Mouse (Mus musculus) neural tube, embryonic 15.5 days (tissue): Measurements from ENCODE around the gene Bend7. TPM values are rescaled to one million over a fixed set of nuclear protein-coding genes. Genes with fewer than 3 reads are reported as not detected.
A peak's percentile ranks its signal among the peaks of the same experiment; 100 is the strongest.

Experiments used
- ATAC-seq: fragments of 200-750 bp; cut with Nextera tagmentation; 2 replicates; pipeline ENCODE4 v1.8.0; 2017; ENCODE audit warnings: mild to moderate bottlenecking, moderate TSS enrichment, moderate library complexity; ENCODE audit not compliant: low FRiP score
- H3K27ac ChIP-seq: fragments of 300-500 bp; sonication (generic); replicated peaks from 2 replicates; pipeline ENCODE4 v1.5.1; 2015; ENCODE audit warnings: mild to moderate bottlenecking, inconsistent platforms
- H3K27me3 ChIP-seq: fragments of 300-500 bp; sonication (generic); replicated peaks from 2 replicates; pipeline ENCODE4 v1.6.1; 2015; ENCODE audit warnings: inconsistent platforms
- H3K36me3 ChIP-seq: fragments of 300-500 bp; sonication (generic); 2 replicates; pipeline ENCODE4 v1.6.1; 2015; ENCODE audit warnings: inconsistent platforms
- H3K4me1 ChIP-seq: fragments of 300-500 bp; sonication (generic); 2 replicates; pipeline ENCODE4 v1.6.1; 2015; ENCODE audit warnings: inconsistent platforms
- H3K4me2 ChIP-seq: fragments of 300-500 bp; sonication (generic); 2 replicates; pipeline ENCODE4 v1.6.1; 2015; ENCODE audit warnings: inconsistent platforms, mild to moderate bottlenecking, moderate library complexity
- H3K4me3 ChIP-seq: fragments of 300-500 bp; sonication (generic); replicated peaks from 2 replicates; pipeline ENCODE4 v1.5.1; 2015; ENCODE audit warnings: mild to moderate bottlenecking, inconsistent platforms
- H3K9ac ChIP-seq: fragments of 300-500 bp; sonication (generic); replicated peaks from 2 replicates; pipeline ENCODE4 v1.6.1; 2015; ENCODE audit warnings: mild to moderate bottlenecking, inconsistent platforms
- H3K9me3 ChIP-seq: fragments of 300-500 bp; sonication (generic); replicated peaks from 2 replicates; pipeline ENCODE4 v1.6.1; 2016; ENCODE audit warnings: inconsistent platforms
- WGBS: fragments of 180-500 bp; shearing (Covaris S2); methylation state at CpG from one replicate; pipeline ENCODE4 v1.1.7; 2015; ENCODE audit warnings: mixed read lengths; 5-methylcytosine and 5-hydroxymethylcytosine counted together
- polyA plus RNA-seq: library from polyadenylated mRNA; unstranded; fragments of >200 nt; fragmentation: Nextera tagmentation; extraction: Ambion mirVana; gene quantifications from 2 replicates; pipeline ENCODE4 v1.2.1, GENCODE M21; 2015

Bend7 gene
- polyA plus RNA-seq, 1 experiment from 2014 or later, result 7.4 TPM

DNA sequence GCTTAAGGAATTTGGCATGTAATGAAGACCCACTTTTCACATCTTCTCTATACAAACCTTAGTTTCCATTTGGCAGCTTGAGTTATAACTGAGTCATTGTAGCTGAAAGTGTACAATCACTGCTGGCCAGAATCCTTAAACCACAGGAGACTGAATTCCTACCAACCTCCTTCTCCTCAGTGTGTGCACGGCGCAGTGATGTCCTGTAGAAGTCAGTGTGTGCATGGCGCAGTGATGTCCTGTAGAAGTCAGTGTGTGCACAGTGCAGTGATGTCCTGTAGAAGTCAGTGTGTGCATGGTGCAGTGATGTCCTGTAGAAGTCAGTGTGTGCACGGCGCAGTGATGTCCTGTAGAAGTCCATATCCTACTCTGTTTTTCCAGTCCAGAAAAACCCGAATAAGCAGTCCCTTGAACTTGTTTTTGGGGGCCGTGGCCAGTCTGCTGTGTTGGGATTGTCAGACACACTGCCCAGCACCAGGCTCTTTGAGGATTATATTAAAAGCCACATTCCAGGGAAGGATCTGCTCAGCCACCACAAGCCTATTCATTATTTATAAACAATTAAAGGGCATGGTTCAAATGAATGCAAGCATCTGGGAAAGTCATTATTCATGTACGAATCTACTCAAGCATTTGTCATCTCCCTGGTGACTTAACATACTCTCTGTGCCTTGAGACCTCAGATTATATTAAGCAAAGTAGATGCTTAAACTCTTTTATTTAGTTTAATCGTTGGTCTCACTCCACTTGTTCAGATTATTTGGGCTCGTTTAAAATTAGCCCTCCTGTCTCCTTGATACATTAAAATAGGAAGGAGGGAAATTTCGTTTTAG lies 65.4 kb downstream of the Bend7 start:
- Histone ChIP-seq H3K27ac (no peak overlapping the region), H3K9me3 (no peaks in the 10 kb centered on the region), H3K9ac (no peak overlapping the region), H3K4me2 (no peak overlapping the region), H3K27me3 (no peaks in the 10 kb centered on the region), H3K4me3 (no peak overlapping the region), H3K36me3 (no peaks in the 10 kb centered on the region), H3K4me1 (peaks cover 10% of the 10 kb centered on the region; the same call in 1 of the 2 replicates)
- ATAC-seq, result no peak
- WGBS, result 64% methylated on average over 11 of the region's 11 CpGs

DNA sequence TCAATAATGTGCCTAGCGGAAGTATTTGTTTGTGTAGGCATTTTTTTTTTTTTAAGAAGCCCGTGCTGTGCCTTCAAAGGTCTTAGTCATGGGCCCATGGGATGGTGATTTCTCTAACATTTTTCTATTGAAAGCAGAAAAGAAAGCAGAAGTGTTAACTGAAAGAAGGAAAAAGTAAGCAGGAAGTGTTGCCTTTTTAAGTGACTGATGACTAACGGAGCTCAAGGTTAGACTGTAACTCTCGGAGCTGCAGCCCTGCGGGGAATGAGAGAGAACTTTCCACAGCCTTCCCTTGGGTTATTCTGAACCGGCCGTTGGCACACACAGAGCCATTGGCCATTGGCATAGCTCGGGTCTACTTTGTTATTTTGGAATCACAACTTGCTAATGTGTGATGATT lies 66.4 kb downstream of the Bend7 start:
- H3K27ac ChIP-seq, result no peak overlapping the region
- no peak overlapping the region for H3K4me2 ChIP-seq
- no peak overlapping the region for H3K4me3 ChIP-seq
- no peaks in the 10 kb centered on the region for H3K27me3 ChIP-seq
- H3K36me3 ChIP-seq, result no peaks in the 10 kb centered on the region
- no peak overlapping the region for H3K9ac ChIP-seq
- no peaks in the 10 kb centered on the region for H3K9me3 ChIP-seq
- H3K4me1 ChIP-seq, result peaks cover 10% of the 10 kb centered on the region; the same call in 1 of the 2 replicates
- 76% methylated on average over 8 of the region's 8 CpGs for WGBS
- no peak for ATAC-seq

DNA sequence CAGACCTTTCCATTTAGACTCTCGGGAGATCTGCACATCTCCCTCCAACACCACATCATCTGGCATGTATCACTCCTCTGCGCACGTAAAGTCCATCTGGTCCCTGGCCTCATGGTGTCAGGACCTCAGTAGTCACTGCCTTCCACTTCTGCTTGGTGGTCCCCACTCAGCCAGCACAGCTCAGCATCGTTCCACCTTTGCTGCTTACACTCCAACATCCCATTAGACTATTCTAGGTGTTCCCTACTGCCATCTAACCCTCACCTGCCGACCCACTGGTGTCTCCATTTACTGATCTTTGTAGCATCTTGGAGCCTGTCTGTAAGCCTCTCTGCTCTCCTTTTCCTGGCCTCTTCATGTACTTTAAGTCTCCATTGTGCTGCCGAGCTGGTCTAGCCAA lies 67.4 kb downstream of the Bend7 start:
- 90% methylated on average over 6 of the region's 6 CpGs for WGBS

DNA sequence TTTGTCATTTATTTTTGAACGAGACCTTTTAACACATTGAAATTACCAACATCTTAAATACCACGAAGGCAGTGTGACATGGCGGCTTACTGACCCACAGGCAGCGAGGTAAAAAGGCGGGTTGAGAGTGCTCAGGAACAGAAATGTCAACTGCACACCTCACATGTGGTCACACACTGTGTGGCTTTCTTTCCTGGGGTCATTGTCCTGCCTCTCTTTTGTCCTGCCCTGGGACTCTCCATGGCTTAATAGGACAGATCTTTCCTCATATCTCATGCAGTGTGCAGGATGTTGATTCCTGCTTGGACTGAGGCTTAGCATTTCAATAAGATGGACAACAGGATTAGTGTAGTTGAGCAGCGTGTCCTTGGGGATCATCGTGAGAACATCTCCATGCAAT lies 69.6 kb downstream of the Bend7 start:
- Histone ChIP-seq H3K27me3 (no peaks in the 10 kb centered on the region), H3K4me3 (no peak overlapping the region), H3K9me3 (no peaks in the 10 kb centered on the region), H3K9ac (no peak overlapping the region), H3K36me3 (no peaks in the 10 kb centered on the region), H3K4me1 (peaks cover 8% of the 10 kb centered on the region; the same call in 1 of the 2 replicates), H3K4me2 (no peak overlapping the region), H3K27ac (no peak overlapping the region)
- WGBS, result 84% methylated on average over 7 of the region's 7 CpGs
- ATAC-seq, result no peak

More for the DNA sequence above, 67.4 kb downstream of the Bend7 start:
- no peaks in the 10 kb centered on the region for H3K36me3 ChIP-seq
- H3K4me2 ChIP-seq, result no peak overlapping the region
- no peak overlapping the region for H3K4me3 ChIP-seq
- H3K27me3 ChIP-seq, result no peaks in the 10 kb centered on the region
- ATAC-seq, result no peak
- peaks cover 10% of the 10 kb centered on the region; the same call in 1 of the 2 replicates for H3K4me1 ChIP-seq
- H3K9me3 ChIP-seq, result no peaks in the 10 kb centered on the region
- no peak overlapping the region for H3K27ac ChIP-seq
- no peak overlapping the region for H3K9ac ChIP-seq

DNA sequence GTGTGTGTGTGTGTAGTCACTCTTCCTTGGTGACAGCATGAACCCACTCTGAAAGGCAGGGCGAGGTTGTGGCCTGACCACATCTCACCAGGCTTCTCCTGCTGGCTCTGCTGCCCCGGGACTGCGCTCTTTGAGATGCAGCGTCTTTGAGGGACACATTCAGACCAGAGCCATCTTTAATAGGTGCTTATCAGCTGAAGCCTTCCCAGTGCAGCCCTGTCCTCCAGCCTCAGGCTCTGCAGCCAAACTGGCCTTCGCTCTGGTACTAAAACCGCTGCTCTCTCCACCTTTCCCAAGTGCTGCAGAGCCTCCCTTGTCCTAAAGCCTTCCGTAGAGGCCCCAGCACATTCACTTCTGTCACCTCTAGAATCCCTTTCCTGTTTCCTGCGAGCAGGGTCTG lies 74.0 kb downstream of the Bend7 start:
- Histone ChIP-seq H3K9ac (no peak overlapping the region), H3K36me3 (no peaks in the 10 kb centered on the region), H3K9me3 (no peaks in the 10 kb centered on the region), H3K27me3 (no peaks in the 10 kb centered on the region), H3K27ac (no peak overlapping the region), H3K4me3 (no peak overlapping the region), H3K4me2 (no peak overlapping the region), H3K4me1 (no peaks in the 10 kb centered on the region)
- ATAC-seq, result no peak
- WGBS, result 90% methylated on average over 7 of the region's 8 CpGs

DNA sequence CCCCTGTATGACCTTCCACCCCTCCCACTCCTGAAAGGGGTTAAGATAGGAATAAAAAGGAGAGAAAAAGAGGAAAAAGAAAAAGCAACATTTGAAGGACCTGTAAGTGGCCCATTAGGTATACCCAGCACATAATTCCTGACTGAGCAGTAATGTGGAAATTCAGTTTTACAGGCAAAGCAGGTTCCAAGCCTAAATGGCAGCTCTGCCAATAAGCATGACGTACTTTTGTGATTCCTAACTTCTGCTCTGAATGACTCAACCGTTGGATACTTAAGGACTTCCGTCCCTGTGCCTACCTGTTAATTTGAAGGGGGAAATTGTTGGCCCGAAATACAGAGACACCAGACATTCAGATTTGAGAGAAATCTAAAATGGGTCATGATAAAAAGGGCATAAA lies 74.9 kb downstream of the Bend7 start:
- ATAC-seq, result no peak
- Histone ChIP-seq H3K4me1 (no peaks in the 10 kb centered on the region), H3K9me3 (no peaks in the 10 kb centered on the region), H3K9ac (no peak overlapping the region), H3K27me3 (no peaks in the 10 kb centered on the region), H3K36me3 (no peaks in the 10 kb centered on the region), H3K27ac (no peak overlapping the region), H3K4me2 (no peak overlapping the region), H3K4me3 (no peak overlapping the region)
- WGBS, result 93% methylated on average over 4 of the region's 4 CpGs

DNA sequence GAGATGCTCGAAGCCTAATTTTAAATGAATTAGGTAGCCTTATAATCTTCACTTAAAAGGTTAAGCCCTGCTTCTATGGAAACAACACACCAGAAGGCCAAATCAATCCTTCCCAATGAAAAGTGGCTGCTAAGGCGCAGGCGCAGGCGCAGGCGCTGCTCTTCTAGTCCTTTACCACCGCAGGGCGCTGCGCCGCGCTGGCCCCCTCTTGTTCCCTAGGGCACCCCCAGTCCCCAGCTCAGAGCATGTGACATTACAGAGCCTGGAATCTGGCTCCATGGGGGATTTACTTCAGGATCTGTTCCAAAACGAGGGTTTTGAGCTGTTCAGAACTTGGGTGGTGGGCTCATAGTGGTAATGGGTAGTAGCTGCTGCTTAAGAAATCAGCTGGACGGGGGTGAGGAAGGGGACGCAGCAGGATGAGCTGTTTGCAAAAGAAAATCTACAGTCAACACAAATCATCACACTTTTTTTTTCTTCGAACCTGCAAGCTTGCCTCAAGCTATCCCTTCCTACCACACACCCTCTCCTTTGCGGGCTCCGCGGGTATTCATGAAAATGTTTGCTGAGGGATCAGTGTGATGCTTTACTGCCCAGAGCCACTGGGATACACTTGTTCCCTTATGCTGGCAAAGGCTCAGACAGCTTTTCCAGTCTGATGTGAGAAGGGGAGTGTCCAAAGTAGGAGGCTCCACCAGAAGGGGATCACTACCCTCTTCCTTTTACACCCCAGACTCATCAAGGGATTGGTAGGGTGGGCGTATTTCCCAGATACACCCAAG lies 85.0 kb downstream of the Bend7 start:
- H3K4me3 ChIP-seq, result no peak overlapping the region
- H3K27ac ChIP-seq, result no peak overlapping the region
- no peaks in the 10 kb centered on the region for H3K9me3 ChIP-seq
- H3K27me3 ChIP-seq, result no peaks in the 10 kb centered on the region
- peaks cover 5% of the 10 kb centered on the region for H3K4me1 ChIP-seq
- H3K9ac ChIP-seq, result no peak overlapping the region
- peak; percentile 63; the same call in 1 of the 2 replicates for ATAC-seq
- H3K4me2 ChIP-seq, result peak overlapping the region; percentile 38
- H3K36me3 ChIP-seq, result no peaks in the 10 kb centered on the region
- 64% methylated on average over 18 of the region's 18 CpGs for WGBS

DNA sequence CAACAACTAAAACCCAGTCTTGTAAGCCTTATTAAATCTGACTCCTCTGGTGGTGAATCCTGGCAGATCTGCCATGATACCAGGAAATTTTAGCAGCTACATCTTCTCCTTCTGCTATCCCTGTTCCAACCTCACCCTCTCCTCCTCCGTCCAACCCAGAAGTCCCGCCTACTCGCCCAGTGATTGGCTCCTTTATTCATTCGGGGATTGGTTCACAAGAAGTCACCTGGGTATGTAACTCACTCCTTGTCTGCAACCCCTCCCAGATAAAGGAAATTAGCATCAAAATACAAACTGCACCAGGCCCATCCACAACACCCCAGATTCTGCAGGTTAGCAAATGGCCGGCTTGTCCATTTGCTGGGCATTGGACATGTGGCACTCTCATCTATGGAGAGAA lies 98.7 kb downstream of the Bend7 start:
- H3K9ac ChIP-seq, result no peak overlapping the region
- H3K4me1 ChIP-seq, result peaks cover 4% of the 10 kb centered on the region; the same call in 1 of the 2 replicates
- H3K36me3 ChIP-seq, result no peaks in the 10 kb centered on the region
- H3K9me3 ChIP-seq, result no peaks in the 10 kb centered on the region
- ATAC-seq, result no peak
- H3K27ac ChIP-seq, result no peak overlapping the region
- no peak overlapping the region for H3K4me2 ChIP-seq
- WGBS, result 55% methylated on average over 5 of the region's 5 CpGs
- no peak overlapping the region for H3K4me3 ChIP-seq
- H3K27me3 ChIP-seq, result no peaks in the 10 kb centered on the region

DNA sequence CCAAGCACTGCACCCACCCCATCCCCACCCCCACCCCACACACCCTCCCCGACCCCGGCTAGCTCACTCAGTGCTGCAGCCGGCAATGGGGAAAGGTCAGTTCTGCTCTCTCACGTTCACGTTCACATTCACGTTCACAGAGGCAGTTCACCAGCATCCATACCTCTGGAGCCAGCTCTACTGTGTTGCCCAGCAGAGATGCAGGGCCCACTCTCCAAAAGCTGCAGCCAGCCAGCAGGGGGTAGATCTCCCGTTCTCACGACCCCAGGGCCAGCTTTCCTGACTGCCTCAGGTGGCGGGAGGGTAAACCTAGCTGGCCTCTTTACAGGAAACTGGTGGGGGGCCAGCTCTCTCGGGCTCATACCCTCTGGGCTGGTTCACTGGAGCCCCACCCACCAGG lies 100.0 kb downstream of the Bend7 start:
- H3K27me3 ChIP-seq, result no peaks in the 10 kb centered on the region
- H3K27ac ChIP-seq, result no peak overlapping the region
- no peak overlapping the region for H3K4me3 ChIP-seq
- peaks cover 4% of the 10 kb centered on the region; the same call in 1 of the 2 replicates for H3K4me1 ChIP-seq
- 15% methylated on average over 10 of the region's 10 CpGs for WGBS
- ATAC-seq, result no peak
- 0 out of 2 replicates have a peak overlapping the region, but pooled peaks have one; percentile 13 for H3K4me2 ChIP-seq
- H3K9ac ChIP-seq, result no peak overlapping the region
- no peaks in the 10 kb centered on the region for H3K36me3 ChIP-seq
- H3K9me3 ChIP-seq, result no peaks in the 10 kb centered on the region

DNA sequence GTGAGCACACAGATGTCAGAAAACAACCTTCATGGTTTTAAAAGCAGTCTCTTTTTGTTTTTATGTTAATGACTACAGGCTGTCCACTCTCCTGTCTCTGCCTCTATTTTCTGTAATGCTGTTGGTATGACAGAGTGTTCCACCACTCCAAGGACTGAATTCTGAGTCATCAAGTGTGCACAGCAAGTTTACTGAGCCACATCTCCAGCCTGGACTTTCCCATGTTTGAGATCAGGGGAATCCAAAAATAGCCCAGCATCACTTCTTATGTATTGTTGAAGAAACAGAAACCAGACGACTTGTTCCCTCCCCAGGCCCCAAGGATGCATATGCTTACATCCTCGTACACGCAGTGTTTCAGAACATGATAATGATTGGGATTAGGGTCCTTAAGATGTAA lies 102.6 kb downstream of the Bend7 start:
- 84% methylated on average over 3 of the region's 3 CpGs for WGBS
- Histone ChIP-seq H3K4me2 (no peak overlapping the region), H3K27ac (no peak overlapping the region), H3K27me3 (no peaks in the 10 kb centered on the region), H3K36me3 (no peaks in the 10 kb centered on the region), H3K4me1 (peaks cover 4% of the 10 kb centered on the region; the same call in 1 of the 2 replicates), H3K9ac (no peak overlapping the region), H3K9me3 (no peaks in the 10 kb centered on the region), H3K4me3 (no peak overlapping the region)
- ATAC-seq, result no peak

DNA sequence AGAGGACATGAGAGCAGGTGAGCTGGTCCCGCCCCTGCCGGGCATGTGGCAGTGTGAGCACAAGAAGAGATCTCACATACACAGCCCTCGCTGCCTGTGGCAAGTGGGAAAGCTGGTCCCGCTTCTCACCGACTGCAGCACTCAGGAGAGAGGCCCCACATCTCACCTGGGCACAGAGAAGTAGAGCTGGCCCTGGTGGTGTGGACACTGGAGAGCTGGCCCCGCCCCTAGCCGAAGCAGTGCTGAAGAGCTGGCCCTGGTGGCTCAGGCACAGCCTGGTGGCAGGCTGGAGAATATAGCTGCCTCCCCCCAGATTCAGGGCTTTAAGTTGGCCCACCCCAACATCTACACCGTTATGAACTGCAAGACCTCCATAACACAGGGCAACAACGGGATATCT lies 106.4 kb downstream of the Bend7 start:
- Histone ChIP-seq H3K27me3 (no peaks in the 10 kb centered on the region), H3K4me2 (no peak overlapping the region), H3K9ac (no peak overlapping the region), H3K36me3 (no peaks in the 10 kb centered on the region), H3K9me3 (no peaks in the 10 kb centered on the region), H3K4me3 (no peak overlapping the region), H3K27ac (no peak overlapping the region), H3K4me1 (no peaks in the 10 kb centered on the region)
- WGBS, result 69% methylated on average over 9 of the region's 9 CpGs
- no peak for ATAC-seq

DNA sequence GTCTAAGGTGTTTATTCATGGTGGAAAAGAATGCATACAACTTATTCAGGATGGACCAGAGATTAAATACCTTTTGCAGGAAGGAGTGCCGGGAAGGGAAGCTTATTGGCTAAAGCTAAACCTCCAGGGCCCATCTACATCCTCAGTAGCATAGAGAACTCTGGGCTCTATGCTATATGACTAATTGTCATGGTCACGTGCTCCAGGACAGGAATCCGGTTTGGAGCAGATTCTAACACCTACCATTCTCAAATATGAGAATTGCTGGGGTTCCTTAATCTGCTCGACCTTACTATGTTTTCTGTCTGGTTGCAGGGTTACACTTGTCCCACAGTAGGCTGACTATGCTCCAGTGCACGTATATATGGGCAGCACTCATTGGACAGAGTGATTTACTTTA lies 110.4 kb downstream of the Bend7 start:
- H3K27me3 ChIP-seq, result no peaks in the 10 kb centered on the region
- no peaks in the 10 kb centered on the region for H3K9me3 ChIP-seq
- no peak overlapping the region for H3K27ac ChIP-seq
- H3K4me3 ChIP-seq, result no peak overlapping the region
- H3K9ac ChIP-seq, result no peak overlapping the region
- no peaks in the 10 kb centered on the region for H3K36me3 ChIP-seq
- WGBS, result 86% methylated on average over 5 of the region's 5 CpGs
- H3K4me2 ChIP-seq, result no peak overlapping the region
- ATAC-seq, result no peak
- H3K4me1 ChIP-seq, result no peaks in the 10 kb centered on the region
